Mouse (Mus musculus) heart, postnatal 4 days (tissue): Measurements from ENCODE around the gene Nfkbid. TPM values are rescaled to one million over a fixed set of nuclear protein-coding genes. Genes with fewer than 3 reads are reported as not detected.

Experiments used
- DNase-seq: peaks from one replicate; pipeline ENCODE4 v3.0.0; 2021
- total RNA-seq, 2 experiments: library from RNA; stranded (reverse); gene quantifications; 2 replicates each; pipeline ENCODE4 v1.2.3; 2021

Nfkbid gene
- total RNA-seq, 2 experiments from 2014 or later, result 0.43 to 1.3 TPM

DNA sequence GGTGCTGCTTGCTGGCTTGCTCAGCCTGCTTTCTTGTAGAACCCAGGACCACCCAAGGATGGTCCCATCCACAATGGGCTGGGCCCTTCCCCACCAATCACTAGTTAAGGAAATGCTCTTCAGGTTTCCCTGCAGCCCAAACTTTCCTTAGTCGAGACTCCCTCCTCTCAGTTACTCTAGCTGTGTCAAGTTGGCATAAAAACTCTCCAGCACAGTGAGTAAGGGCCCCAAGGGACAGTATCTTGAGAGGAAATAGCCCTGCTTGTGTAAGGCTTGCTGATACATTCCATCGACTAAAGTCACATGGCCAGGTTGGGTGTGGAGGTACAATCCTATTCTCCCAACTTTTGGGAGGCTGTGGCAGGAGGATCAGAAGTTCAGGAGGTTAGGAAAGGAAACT is 8.7 kb downstream of the Nfkbid start:
- DNase-seq, result no peak

GRCm38 (mm10) chr7:30431793-30432192 is 10.3 kb downstream of the Nfkbid start:
- peak; percentile 69 for DNase-seq

GRCm38 (mm10) chr7:30434238-30434637 is 12.7 kb downstream of the Nfkbid start:
- peak; percentile 78 for DNase-seq

DNA sequence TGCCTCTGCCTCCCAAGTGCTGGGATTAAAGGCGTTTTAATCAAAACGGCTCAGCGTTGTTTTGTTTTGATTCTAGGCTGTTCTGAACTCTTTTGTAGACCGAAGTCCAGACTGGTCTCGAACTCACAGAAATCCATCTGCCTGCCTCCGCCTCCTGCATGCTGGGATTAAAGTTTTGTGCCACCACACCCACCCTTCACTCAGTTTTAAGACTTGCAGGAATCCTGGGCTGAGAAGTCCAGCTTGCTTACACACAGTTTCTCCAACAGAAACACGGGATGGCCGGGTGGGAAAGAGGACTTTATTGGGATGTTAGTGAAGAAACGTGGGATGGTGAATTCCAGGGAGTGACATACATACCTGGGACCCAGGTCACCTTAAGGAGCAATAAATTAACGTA is 13.2 kb downstream of the Nfkbid start:
- DNase-seq, result no peak

GRCm38 (mm10) chr7:30435156-30435555 is 13.6 kb downstream of the Nfkbid start:
- no peak for DNase-seq

DNA sequence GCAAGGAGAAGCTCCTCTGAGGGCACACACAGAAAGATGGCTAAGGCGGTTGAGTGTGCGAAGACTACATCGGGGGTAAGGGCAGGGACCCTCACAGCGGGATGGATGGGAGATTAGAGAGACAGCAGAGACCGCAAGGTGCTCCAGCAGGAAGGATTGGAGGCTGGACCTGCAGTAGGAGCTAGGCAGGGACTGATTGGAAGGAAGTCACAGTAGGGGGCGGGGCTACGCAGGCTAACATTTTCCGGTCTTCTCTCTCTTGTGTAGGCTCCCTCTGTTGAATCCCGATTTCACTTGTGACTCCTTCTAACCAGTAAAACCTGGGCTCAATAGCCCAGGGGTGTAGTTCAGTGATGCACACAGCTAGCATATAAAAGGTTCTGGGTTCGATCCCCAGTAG is 15.3 kb downstream of the Nfkbid start:
- DNase-seq, result no peak

DNA sequence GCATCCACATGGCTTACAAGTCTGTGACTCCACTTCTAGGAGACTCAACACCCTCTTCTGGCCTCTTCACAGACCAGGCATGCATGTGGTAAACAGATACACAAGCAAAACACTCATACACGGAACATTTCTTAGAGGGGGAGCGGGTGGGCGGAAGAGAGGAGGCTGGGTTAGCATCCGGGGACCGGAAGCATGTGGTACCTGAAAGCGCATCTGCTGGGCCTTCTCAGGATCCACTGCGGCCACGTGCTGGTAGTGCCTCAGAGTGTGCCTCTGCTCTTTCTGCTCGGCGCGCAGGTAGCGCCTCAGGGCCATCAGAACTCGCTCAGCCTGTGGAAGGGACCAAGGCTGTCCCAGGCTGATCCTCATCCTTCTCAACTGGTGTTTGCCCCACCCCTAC is 18.2 kb downstream of the Nfkbid start:
- no peak for DNase-seq

GRCm38 (mm10) chr7:30440697-30441096 is 19.2 kb downstream of the Nfkbid start:
- peak; percentile 56 for DNase-seq

- no peak for DNase-seq
Observed at GRCm38 (mm10) chr7:30443696-30444095, 22.2 kb downstream of the Nfkbid start.

- DNase-seq, result peak; percentile 32
Observed at GRCm38 (mm10) chr7:30444154-30444970, 22.8 kb downstream of the Nfkbid start.

DNA sequence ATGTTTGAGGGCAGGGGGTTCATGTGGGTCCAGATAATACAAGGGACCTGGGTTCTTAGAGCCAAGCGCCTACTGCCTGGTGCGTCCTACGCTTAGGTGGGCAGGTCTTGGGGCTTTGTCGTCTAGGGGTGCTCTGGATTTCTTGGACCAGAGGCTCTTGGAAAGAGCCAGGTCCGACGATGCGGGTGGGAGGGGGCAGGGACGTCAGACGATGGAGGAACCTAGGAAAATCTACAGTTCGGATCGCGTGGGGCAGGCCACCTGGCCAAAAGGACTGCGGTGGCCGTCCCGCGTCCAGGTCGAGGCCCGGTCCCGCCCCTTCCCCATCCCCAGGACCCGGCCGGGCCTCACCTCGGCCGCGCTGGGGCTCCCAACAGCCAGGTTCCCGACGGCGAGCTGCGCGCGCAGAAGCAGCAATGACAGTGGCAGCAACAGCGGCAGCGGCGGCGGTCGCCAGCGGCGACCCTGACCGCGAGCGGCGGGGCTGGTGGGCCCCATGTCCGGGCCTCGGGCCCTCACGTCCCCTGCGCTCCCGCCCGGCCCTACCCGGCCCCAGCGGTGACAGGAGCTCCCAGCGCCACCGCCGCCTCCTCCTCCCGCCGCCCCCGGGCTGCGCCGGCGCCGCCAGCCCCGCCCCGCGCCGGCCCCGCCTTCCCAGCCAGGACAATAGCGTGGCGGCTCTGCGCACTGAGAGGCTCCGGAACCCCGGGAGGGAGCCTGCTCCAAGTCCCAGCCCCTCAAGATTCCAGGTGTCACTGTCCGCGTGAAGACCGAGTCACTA is 23.6 kb downstream of the Nfkbid start, which contains the start of gene Aplp1:
Aplp1 (minus strand) TSS at position 565 of the 781 bp plus-strand sequence.
- peak; percentile 55 for DNase-seq

DNA sequence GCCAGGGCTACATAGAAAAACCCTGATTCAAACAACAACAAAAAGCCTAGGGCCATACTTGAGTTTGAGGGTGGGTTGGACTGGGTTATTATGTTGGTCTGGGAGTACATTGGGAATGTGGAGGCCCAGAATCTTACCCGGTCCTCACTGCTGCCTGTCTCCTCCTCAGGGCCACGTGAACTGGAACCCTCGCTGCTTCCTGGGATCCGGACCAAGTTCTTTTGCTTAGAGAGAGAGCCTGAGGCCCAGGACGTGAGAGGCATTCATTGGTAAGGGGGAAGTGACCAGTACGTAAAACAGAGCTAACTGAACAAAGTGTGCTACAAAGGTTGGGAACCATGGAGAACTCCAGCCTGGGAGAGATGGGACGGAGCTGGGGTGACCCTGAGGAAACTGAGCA is 28.7 kb downstream of the Nfkbid start:
- DNase-seq, result no peak

GRCm38 (mm10) chr7:30453327-30453726 is 31.8 kb downstream of the Nfkbid start:
- DNase-seq, result no peak

GRCm38 (mm10) chr7:30453766-30454165 is 32.2 kb downstream of the Nfkbid start:
- no peak for DNase-seq

DNA sequence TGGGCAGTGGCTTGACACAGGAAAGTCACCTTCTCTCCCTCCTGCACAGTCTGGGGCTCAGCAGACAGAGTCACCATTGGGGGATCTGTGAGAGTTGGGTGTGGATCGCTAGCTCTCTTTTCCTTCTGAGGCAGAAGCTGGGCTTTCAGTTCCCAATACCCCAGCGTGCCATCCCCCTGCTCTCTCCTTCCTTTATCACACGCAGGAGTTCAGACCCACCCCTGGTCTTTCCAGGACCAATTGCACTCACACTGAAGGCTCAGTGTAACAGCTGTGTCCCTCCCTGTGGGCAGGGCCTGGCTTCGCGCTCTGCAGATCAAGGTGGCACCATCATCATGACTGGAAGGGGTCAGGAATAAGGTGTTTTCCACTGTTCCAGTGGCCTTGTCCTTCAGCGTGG is 32.7 kb downstream of the Nfkbid start:
- no peak for DNase-seq

DNA sequence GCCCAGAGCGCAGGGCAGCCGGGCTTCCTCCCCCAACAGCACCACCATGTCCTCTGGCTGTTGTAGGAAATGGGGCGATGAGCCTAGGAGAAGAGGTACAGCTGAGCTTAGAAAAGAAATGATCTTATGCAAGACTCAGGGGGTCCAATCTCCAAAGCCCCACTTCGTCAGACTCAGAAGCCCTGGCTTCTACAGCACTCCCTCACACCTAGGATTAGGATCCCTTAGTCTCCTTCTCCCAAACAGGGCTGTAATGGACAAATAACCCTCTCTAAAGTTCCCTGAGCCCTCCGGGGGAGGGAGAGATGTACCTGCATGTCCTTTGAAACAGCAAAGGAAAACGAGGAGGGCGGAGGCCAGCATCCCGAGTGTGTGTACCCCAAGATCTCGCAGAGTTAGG is 35.0 kb downstream of the Nfkbid start:
- no peak for DNase-seq

DNA sequence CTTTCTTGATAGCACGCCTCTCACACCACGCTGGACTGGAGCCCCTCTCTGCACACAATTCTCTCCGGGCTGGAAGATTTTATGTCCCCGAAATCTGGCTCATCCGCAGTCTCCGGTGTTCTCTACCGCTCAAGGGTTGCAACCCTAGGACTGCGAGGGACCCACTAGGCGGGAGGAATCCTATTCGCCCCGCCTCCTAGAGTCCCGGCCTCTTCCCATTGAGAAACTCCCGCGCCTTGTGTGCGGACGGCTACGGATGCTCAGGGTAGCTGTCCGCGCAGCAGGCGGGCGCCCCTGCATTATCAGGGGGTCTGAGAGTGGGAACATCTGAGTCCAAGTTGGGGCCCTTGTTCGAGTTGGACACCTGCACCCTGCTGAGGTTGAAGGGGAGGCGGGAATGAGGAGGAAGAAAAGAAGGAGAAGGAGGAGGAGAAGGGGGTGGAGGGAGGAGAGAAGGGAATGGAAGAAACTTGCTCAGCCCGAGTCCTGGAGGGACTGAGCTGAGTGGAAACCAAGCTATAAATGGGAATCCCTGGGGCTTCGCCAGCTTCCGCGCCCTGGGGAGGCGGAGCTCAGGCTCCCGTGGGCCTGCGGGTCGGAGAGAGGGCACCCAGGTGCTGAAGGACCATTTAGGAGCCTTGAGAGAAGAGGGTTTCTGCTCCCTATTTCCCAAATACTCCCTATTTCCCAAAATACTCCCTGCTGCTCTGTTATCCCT is 35.5 kb downstream of the Nfkbid start:
- peak; percentile 12 for DNase-seq

GRCm38 (mm10) chr7:30457629-30458330 is 36.2 kb downstream of the Nfkbid start, which contains the start of the genes Kirrel2 and Nphs1:
TSS of gene Kirrel2 (minus strand) at chr7:30457690.
TSS of gene Nphs1 (plus strand) at chr7:30458315.
- DNase-seq, result peak; percentile 19

- DNase-seq, result no peak
Observed at GRCm38 (mm10) chr7:30459484-30459883, 38.0 kb downstream of the Nfkbid start.

- DNase-seq, result no peak
Observed at GRCm38 (mm10) chr7:30463568-30463967, 42.0 kb downstream of the Nfkbid start.

GRCm38 (mm10) chr7:30463996-30464395 is 42.5 kb downstream of the Nfkbid start:
- no peak for DNase-seq

DNA sequence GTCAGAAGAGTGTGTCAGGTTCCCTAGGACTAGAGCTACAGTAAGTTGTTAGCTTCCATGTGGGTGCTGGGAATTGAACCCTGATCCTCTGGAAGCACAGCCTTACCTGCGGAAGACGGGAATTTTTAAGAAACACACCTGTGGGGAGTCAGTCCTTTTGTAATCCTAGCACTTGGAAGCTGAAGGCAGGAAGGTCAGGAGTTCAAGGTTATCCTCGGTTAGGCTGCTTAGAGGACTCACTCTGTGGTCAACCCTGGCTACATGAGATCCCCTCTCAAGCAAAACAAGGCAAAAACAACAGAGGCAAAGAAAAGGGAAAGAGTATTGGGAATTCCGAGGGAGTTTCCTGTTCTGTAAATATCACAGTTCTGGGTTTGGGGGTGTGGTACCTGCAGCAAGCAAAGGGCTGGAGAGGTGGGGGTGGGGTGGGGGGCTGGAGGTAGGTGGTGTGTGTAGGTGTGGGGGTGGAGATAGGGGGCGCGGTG is 43.3 kb downstream of the Nfkbid start:
- DNase-seq, result no peak
